Mouse (Mus musculus): ENCODE data around the gene Cep104. TPM values are rescaled to one million over a fixed set of nuclear protein-coding genes. Genes with fewer than 3 reads are reported as not detected.

The Cep104 gene
- total RNA-seq (2012; rRNA removed), result 15.0 and 16.1 TPM in 2 replicates

GRCm38 (mm10) chr4:153974431-153975291, at the start of gene Cep104, which contains the start of gene Dffb:
Gene Cep104 (plus strand): TSS chr4:153975194.
Gene Dffb (minus strand): TSS chr4:153975126.
- in situ Hi-C loops (cut with MboI; ENCODE audit: low sequenced_read_pairs in 2 of 2, unreplicated experiment in 2 of 2), result no loop called here
- no peaks in the 10 kb centered on the region for H3K4me1 ChIP-seq (ENCODE audit: control insufficient read depth in 2 of 2, insufficient read depth in 2 of 2, low read length in 2 of 2, poor library complexity in 1 of 2)
- H3K9me3 ChIP-seq (ENCODE audit: control insufficient read depth, insufficient read depth, low read depth, low read length), result no peaks in the 10 kb centered on the region
- H3K27ac ChIP-seq (ENCODE audit: insufficient read depth, low read depth, low read length, poor library complexity, severe bottlenecking), result no peak within 1 kb of the TSS
- H3K4me3 ChIP-seq (ENCODE audit: insufficient read depth in 1 of 2, low read depth in 1 of 2, low read length in 2 of 2, poor library complexity in 1 of 2, severe bottlenecking in 1 of 2), result peak within 1 kb of the TSS; percentile 80 to 97
- peaks cover 2% of the 10 kb centered on the region; the same call in 1 of the 2 replicates for H3K36me3 ChIP-seq (ENCODE audit: control insufficient read depth, insufficient read depth, low read length, poor library complexity, severe bottlenecking)
- peak; percentile 80 for DNase-seq (ENCODE audit: low read depth, low spot score)
- H3K9ac ChIP-seq (ENCODE audit: insufficient read depth, low read depth, low read length, poor library complexity, severe bottlenecking), result peak within 1 kb of the TSS; percentile 92
- TF ChIP-seq ZC3H11A (IDR thresholded peaks at IDR 0.05; ENCODE audit: borderline replicate concordance, low read depth, low read length) (no peak), MAFK (IDR thresholded peaks at IDR 0.05; ENCODE audit: insufficient read depth, low read depth, low read length) (no peak), CHD2 (IDR thresholded peaks at IDR 0.05; ENCODE audit: low read depth, low read length) (0 out of 2 replicates have a peak, but pooled peaks have one; percentile 22), HCFC1 (IDR thresholded peaks at IDR 0.05; ENCODE audit: borderline replicate concordance, insufficient read depth, low read length) (peak; percentile 93), ZNF384 (IDR thresholded peaks at IDR 0.05; ENCODE audit: low read depth, low read length) (no peak)

DNA sequence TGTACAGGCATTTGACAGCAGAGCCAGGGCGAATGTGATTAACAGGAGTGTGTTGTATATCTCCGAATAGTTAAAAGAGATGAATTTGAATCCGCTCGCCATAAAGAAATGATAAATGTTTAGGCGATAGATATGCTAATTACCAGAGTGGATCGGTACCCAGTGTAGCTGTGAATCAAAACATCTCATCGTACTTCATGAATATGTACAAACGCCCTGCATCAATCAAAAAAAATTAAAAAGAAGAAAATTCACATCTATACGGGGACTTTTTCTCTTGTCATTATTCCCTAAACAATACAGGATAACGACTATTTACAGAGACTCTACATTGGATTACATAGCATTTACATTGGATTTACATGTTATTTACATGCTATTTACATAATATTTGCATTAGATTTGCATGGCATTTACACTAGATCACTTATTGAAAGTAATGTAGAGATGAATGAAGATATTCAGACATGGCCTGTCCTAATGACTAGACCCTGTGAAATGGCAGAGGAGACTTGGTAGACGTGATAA, 46.2 kb upstream of the Cep104 start:
- in situ Hi-C loops (cut with MboI; ENCODE audit: low sequenced_read_pairs in 2 of 2, unreplicated experiment in 2 of 2), result no loop called here
- H3K4me1 ChIP-seq (ENCODE audit: control insufficient read depth in 2 of 2, insufficient read depth in 2 of 2, low read length in 2 of 2, poor library complexity in 1 of 2), result no peaks in the 10 kb centered on the region; a peak in 1 of 4 replicates
- no peaks in the 10 kb centered on the region for H3K36me3 ChIP-seq (ENCODE audit: control insufficient read depth, insufficient read depth, low read length, poor library complexity, severe bottlenecking)

GRCm38 (mm10) chr4:153929425-153929824, 45.6 kb upstream of the Cep104 start:
- in situ Hi-C loops (cut with MboI; ENCODE audit: low sequenced_read_pairs in 2 of 2, unreplicated experiment in 2 of 2), result no loop called here
- TF ChIP-seq CHD2 (IDR thresholded peaks at IDR 0.05; ENCODE audit: low read depth, low read length), result no peak
- no peak for TF ChIP-seq ZC3H11A (IDR thresholded peaks at IDR 0.05; ENCODE audit: borderline replicate concordance, low read depth, low read length)
- TF ChIP-seq HCFC1 (IDR thresholded peaks at IDR 0.05; ENCODE audit: borderline replicate concordance, insufficient read depth, low read length), result no peak
- TF ChIP-seq ZNF384 (IDR thresholded peaks at IDR 0.05; ENCODE audit: low read depth, low read length), result no peak
- no peak for TF ChIP-seq MAFK (IDR thresholded peaks at IDR 0.05; ENCODE audit: insufficient read depth, low read depth, low read length)
- Histone ChIP-seq H3K36me3 (ENCODE audit: control insufficient read depth, insufficient read depth, low read length, poor library complexity, severe bottlenecking) (no peaks in the 10 kb centered on the region), H3K4me3 (ENCODE audit: insufficient read depth in 1 of 2, low read depth in 1 of 2, low read length in 2 of 2, poor library complexity in 1 of 2, severe bottlenecking in 1 of 2) (no peak overlapping the region), H3K27ac (ENCODE audit: insufficient read depth, low read depth, low read length, poor library complexity, severe bottlenecking) (no peak overlapping the region), H3K9ac (ENCODE audit: insufficient read depth, low read depth, low read length, poor library complexity, severe bottlenecking) (no peak overlapping the region), H3K9me3 (ENCODE audit: control insufficient read depth, insufficient read depth, low read depth, low read length) (no peaks in the 10 kb centered on the region), H3K4me1 (ENCODE audit: control insufficient read depth in 2 of 2, insufficient read depth in 2 of 2, low read length in 2 of 2, poor library complexity in 1 of 2) (no peaks in the 10 kb centered on the region; a peak in 1 of 4 replicates)
- DNase-seq (ENCODE audit: low read depth, low spot score), result no peak

More for the DNA sequence above, 46.2 kb upstream of the Cep104 start:
- Histone ChIP-seq H3K9me3 (ENCODE audit: control insufficient read depth, insufficient read depth, low read depth, low read length) (no peaks in the 10 kb centered on the region), H3K27ac (ENCODE audit: insufficient read depth, low read depth, low read length, poor library complexity, severe bottlenecking) (no peak overlapping the region), H3K9ac (ENCODE audit: insufficient read depth, low read depth, low read length, poor library complexity, severe bottlenecking) (no peak overlapping the region), H3K4me3 (ENCODE audit: insufficient read depth in 1 of 2, low read depth in 1 of 2, low read length in 2 of 2, poor library complexity in 1 of 2, severe bottlenecking in 1 of 2) (no peak overlapping the region)
- DNase-seq (ENCODE audit: low read depth, low spot score), result no peak
- TF ChIP-seq CHD2 (IDR thresholded peaks at IDR 0.05; ENCODE audit: low read depth, low read length) (no peak), HCFC1 (IDR thresholded peaks at IDR 0.05; ENCODE audit: borderline replicate concordance, insufficient read depth, low read length) (no peak), ZNF384 (IDR thresholded peaks at IDR 0.05; ENCODE audit: low read depth, low read length) (no peak), ZC3H11A (IDR thresholded peaks at IDR 0.05; ENCODE audit: borderline replicate concordance, low read depth, low read length) (no peak)

- no peaks in the 10 kb centered on the region for H3K9me3 ChIP-seq (ENCODE audit: control insufficient read depth, insufficient read depth, low read depth, low read length)
- DNase-seq (ENCODE audit: low read depth, low spot score), result no peak
- H3K4me3 ChIP-seq (ENCODE audit: insufficient read depth in 1 of 2, low read depth in 1 of 2, low read length in 2 of 2, poor library complexity in 1 of 2, severe bottlenecking in 1 of 2), result no peak overlapping the region
- in situ Hi-C loops (cut with MboI; ENCODE audit: low sequenced_read_pairs in 2 of 2, unreplicated experiment in 2 of 2), result no loop called here
- H3K27ac ChIP-seq (ENCODE audit: insufficient read depth, low read depth, low read length, poor library complexity, severe bottlenecking), result no peak overlapping the region
- no peak overlapping the region for H3K9ac ChIP-seq (ENCODE audit: insufficient read depth, low read depth, low read length, poor library complexity, severe bottlenecking)
- no peaks in the 10 kb centered on the region for H3K36me3 ChIP-seq (ENCODE audit: control insufficient read depth, insufficient read depth, low read length, poor library complexity, severe bottlenecking)
- H3K4me1 ChIP-seq (ENCODE audit: control insufficient read depth in 2 of 2, insufficient read depth in 2 of 2, low read length in 2 of 2, poor library complexity in 1 of 2), result no peaks in the 10 kb centered on the region; a peak in 1 of 4 replicates
- TF ChIP-seq MAFK (IDR thresholded peaks at IDR 0.05; ENCODE audit: insufficient read depth, low read depth, low read length), result no peak
- TF ChIP-seq HCFC1 (IDR thresholded peaks at IDR 0.05; ENCODE audit: borderline replicate concordance, insufficient read depth, low read length), result no peak
- TF ChIP-seq ZNF384 (IDR thresholded peaks at IDR 0.05; ENCODE audit: low read depth, low read length), result no peak
Observed at GRCm38 (mm10) chr4:153929921-153930320, 45.1 kb upstream of the Cep104 start.

Measured in ES-E14 (cell line).